Mouse (Mus musculus) forebrain, embryonic 16.5 days (tissue): ENCODE results near the gene Mybpc1. TPM values are rescaled to one million over a fixed set of nuclear protein-coding genes. Genes with fewer than 3 reads are reported as not detected.

ENCODE experiments used
- ATAC-seq: fragments of 200-750 bp; cut with Nextera tagmentation; 2 replicates; pipeline ENCODE4 v1.8.0; 2017; ENCODE audit warnings: mild to moderate bottlenecking, moderate library complexity
- H3K27ac ChIP-seq: fragments of 300-500 bp; sonication (generic); 2 replicates; pipeline ENCODE4 v1.5.1; 2014; ENCODE audit warnings: low read length, control low read depth
- H3K27me3 ChIP-seq: fragments of 300-500 bp; sonication (generic); replicated peaks from 2 replicates; pipeline ENCODE4 v1.6.1; 2014; ENCODE audit warnings: low read length; ENCODE audit not compliant: control insufficient read depth, insufficient read depth
- H3K36me3 ChIP-seq: fragments of 300-500 bp; sonication (generic); 2 replicates; pipeline ENCODE4 v1.6.1; 2014; ENCODE audit not compliant: control insufficient read depth, insufficient read depth
- H3K4me1 ChIP-seq: fragments of 300-500 bp; sonication (generic); replicated peaks from 2 replicates; pipeline ENCODE4 v1.6.1; 2014; ENCODE audit warnings: low read length; ENCODE audit not compliant: control insufficient read depth, insufficient read depth
- H3K4me2 ChIP-seq: fragments of 300-500 bp; sonication (generic); 2 replicates; pipeline ENCODE4 v1.6.1; 2014; ENCODE audit warnings: mild to moderate bottlenecking, low read length, control low read depth
- H3K4me3 ChIP-seq: fragments of 300-500 bp; sonication (generic); replicated peaks from 2 replicates; pipeline ENCODE4 v1.5.1; 2014; ENCODE audit warnings: mild to moderate bottlenecking, low read length, control low read depth
- H3K9ac ChIP-seq: fragments of 300-500 bp; sonication (generic); replicated peaks from 2 replicates; pipeline ENCODE4 v1.6.1; 2014; ENCODE audit warnings: low read depth, low read length, control low read depth
- H3K9me3 ChIP-seq: fragments of 300-500 bp; sonication (generic); 2 replicates; pipeline ENCODE4 v1.6.1; 2016; ENCODE audit warnings: low read length; ENCODE audit not compliant: control insufficient read depth
- WGBS: fragments of 180-500 bp; shearing (Covaris S2); extraction: QIAGEN DNeasy Blood & Tissue Kit; methylation state at CpG from one replicate; pipeline ENCODE4 v1.1.7; 2014; 5-methylcytosine and 5-hydroxymethylcytosine counted together
- polyA plus RNA-seq: library from polyadenylated mRNA; unstranded; fragments of >200 nt; fragmentation: Nextera tagmentation; extraction: Ambion mirVana; gene quantifications from 2 replicates; pipeline ENCODE4 v1.2.1, GENCODE M21; 2015

The Mybpc1 gene
- polyA plus RNA-seq, 1 experiment from 2014 or later, result 1.8 TPM

DNA sequence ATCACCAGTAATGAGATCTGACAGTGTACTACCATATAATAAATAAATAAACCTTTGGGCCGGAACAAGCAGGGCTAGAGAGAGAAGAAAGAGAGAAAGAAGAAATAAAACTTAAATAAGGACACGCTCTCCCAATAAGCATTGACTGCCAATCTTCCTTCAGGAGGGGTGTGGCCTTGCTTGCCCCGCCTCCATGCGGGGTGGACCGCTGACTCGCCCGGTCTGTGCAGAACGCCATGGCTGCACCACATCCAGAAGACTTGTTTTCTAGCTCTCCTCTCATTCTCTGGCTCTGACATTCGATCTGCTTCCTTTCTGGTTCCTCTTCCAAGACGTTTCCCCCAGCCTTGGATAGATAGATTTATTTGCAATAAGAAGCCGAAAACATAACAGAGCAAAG lies 8.1 kb upstream of the Mybpc1 start:
- Histone ChIP-seq H3K4me2 (no peak overlapping the region), H3K9me3 (no peaks in the 10 kb centered on the region), H3K27me3 (no peaks in the 10 kb centered on the region), H3K36me3 (no peaks in the 10 kb centered on the region), H3K4me1 (no peaks in the 10 kb centered on the region), H3K9ac (no peak overlapping the region), H3K27ac (no peak overlapping the region), H3K4me3 (no peak overlapping the region)
- WGBS, result 93% methylated on average over 11 of the region's 11 CpGs
- no peak for ATAC-seq

DNA sequence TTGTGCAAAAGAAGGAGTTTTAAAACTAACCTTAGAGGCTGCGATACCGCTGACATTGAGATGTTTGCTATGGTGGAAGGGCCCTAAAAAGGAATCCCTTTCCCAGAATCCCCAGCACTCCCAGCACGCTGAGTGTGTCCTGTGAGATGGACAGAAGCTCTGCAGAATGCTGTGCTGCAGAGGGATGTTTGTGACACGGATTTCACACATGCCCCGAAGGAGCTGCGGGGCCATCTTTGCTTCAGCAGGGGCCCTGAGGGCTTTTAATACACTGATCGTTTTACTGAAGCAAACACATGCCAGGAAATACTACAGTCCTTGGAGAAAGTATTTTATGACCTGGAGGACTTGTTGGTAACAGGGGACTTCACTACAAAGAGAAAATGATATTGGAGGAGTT lies 1.7 kb upstream of the Mybpc1 start:
- H3K9me3 ChIP-seq, result no peaks in the 10 kb centered on the region
- WGBS, result 83% methylated on average over 7 of the region's 7 CpGs
- H3K9ac ChIP-seq, result no peak overlapping the region
- no peak overlapping the region for H3K27ac ChIP-seq
- no peaks in the 10 kb centered on the region for H3K27me3 ChIP-seq
- no peak for ATAC-seq
- no peaks in the 10 kb centered on the region for H3K4me1 ChIP-seq
- H3K4me3 ChIP-seq, result no peak overlapping the region
- H3K36me3 ChIP-seq, result no peaks in the 10 kb centered on the region
- H3K4me2 ChIP-seq, result no peak overlapping the region

DNA sequence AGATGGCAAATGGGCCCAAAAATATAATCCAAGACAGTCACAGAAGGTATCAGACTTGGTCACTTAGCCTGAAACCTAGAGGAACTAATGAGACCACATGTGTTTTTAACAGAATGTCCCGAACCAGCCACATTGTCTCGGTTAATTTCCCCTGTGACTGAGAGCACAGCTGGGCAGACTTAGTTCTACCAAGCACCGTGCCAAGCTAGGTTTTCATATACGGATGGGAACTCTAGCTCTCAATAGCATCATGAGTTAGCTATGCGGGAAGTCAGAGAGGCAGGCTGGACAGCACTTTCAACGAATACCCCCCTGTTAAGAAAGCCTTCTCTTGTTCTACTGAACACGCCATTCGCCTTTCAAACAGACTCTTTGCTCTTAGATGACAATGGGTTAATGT lies 1.1 kb upstream of the Mybpc1 start:
- Histone ChIP-seq H3K4me1 (no peaks in the 10 kb centered on the region), H3K27me3 (no peaks in the 10 kb centered on the region), H3K27ac (no peak overlapping the region), H3K9ac (no peak overlapping the region), H3K4me2 (no peak overlapping the region), H3K36me3 (no peaks in the 10 kb centered on the region), H3K9me3 (no peaks in the 10 kb centered on the region), H3K4me3 (no peak overlapping the region)
- no peak for ATAC-seq
- WGBS, result 76% methylated on average over 8 of the region's 8 CpGs

DNA sequence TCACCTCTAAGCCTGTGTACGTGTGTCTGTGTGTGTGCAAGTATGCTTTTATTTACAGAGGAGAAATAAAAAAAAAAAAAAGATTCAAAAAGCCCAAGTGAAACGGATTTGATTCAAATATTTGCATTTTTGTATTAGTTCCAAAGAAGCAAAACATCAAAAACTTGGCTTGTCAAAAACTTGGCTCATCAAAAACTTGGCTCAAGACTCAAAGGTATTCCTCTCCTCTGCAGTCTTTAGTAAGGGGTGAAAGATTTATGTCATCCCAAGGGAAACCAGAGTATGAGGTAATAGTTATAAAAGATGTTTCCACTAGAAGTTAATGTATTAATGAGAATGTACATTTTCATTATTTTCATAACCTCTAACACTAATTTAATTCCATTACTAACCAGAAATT lies 1.2 kb downstream of the Mybpc1 start:
- Histone ChIP-seq H3K4me3 (no peak overlapping the region), H3K36me3 (no peaks in the 10 kb centered on the region), H3K27me3 (no peaks in the 10 kb centered on the region), H3K27ac (no peak overlapping the region), H3K4me2 (no peak overlapping the region), H3K9me3 (no peaks in the 10 kb centered on the region), H3K4me1 (no peaks in the 10 kb centered on the region), H3K9ac (no peak overlapping the region)
- 45% methylated on average over 2 of the region's 2 CpGs for WGBS
- no peak for ATAC-seq

DNA sequence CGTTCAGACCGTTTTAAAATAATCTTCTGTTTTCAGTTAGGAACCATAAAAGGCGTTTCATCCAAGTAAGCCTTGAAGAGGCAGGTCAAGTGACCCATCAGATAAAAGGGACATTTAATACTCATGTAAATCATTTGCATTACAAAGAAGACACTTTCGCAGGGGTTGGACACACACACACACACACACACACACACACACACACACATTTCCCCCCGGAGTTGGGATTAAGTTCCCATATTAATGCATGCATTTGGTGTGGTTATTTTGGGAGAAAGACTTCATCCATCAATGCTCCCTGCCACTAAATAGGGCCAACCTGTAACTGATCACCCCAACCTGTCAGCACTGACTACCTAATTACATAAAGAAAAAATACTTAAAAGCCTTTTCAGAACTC lies 1.7 kb downstream of the Mybpc1 start:
- ATAC-seq, result no peak

DNA sequence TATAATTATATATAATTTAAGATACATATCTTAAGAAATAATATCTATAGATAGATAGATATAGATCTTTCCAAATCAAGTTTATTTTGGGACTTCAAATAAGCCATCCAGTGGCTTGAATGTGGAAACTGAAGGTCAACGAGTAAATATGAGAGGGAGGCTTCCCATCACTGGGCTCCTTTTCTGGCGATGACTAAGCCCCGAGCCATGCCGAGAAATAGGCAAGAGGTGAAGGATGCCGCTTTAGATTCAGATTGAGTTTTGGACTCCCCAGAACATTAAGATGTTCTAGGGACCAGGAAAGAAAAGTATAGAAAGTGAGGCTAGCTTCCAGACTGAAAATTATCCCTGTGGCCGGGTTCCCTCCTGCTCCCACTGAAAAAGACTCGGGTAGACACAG lies 4.4 kb downstream of the Mybpc1 start:
- 93% methylated on average over 7 of the region's 7 CpGs for WGBS
- no peak for ATAC-seq
- no peaks in the 10 kb centered on the region for H3K4me1 ChIP-seq
- H3K27me3 ChIP-seq, result no peaks in the 10 kb centered on the region
- no peak overlapping the region for H3K4me3 ChIP-seq
- no peaks in the 10 kb centered on the region for H3K9me3 ChIP-seq
- no peak overlapping the region for H3K9ac ChIP-seq
- no peak overlapping the region for H3K4me2 ChIP-seq
- no peaks in the 10 kb centered on the region for H3K36me3 ChIP-seq
- no peak overlapping the region for H3K27ac ChIP-seq

More for the DNA sequence above, 1.7 kb downstream of the Mybpc1 start:
- Histone ChIP-seq H3K9ac (no peak overlapping the region), H3K27me3 (no peaks in the 10 kb centered on the region), H3K27ac (no peak overlapping the region), H3K36me3 (no peaks in the 10 kb centered on the region), H3K4me1 (no peaks in the 10 kb centered on the region), H3K4me3 (no peak overlapping the region), H3K4me2 (no peak overlapping the region), H3K9me3 (no peaks in the 10 kb centered on the region)
- WGBS, result 9% methylated on average over 5 of the region's 5 CpGs

DNA sequence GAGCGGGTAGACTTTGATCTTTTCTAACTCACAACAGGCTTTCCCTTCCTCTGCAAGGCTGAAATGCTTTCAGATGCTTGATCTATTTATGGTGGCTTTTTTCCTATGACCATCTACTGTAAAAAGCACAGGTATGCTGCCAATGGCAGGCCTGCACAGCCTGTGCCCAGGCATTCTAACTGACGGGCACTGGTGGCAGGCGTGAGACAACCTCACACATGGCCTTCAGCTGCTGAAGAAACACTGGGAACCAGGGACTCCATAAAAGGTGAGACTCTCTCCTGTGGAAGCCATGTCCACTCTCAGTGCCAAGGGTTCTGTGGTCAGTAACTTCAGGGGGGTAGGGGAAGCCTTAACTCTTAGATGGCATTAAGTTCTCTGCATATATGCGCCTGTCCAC lies 12.6 kb downstream of the Mybpc1 start:
- H3K4me1 ChIP-seq, result no peaks in the 10 kb centered on the region; the same call in 1 of the 2 replicates
- no peak overlapping the region for H3K27ac ChIP-seq
- H3K4me2 ChIP-seq, result no peak overlapping the region
- no peaks in the 10 kb centered on the region for H3K27me3 ChIP-seq
- no peak overlapping the region for H3K9ac ChIP-seq
- H3K9me3 ChIP-seq, result no peaks in the 10 kb centered on the region
- H3K36me3 ChIP-seq, result no peaks in the 10 kb centered on the region
- H3K4me3 ChIP-seq, result no peak overlapping the region
- 91% methylated on average over 4 of the region's 4 CpGs for WGBS
- no peak for ATAC-seq

DNA sequence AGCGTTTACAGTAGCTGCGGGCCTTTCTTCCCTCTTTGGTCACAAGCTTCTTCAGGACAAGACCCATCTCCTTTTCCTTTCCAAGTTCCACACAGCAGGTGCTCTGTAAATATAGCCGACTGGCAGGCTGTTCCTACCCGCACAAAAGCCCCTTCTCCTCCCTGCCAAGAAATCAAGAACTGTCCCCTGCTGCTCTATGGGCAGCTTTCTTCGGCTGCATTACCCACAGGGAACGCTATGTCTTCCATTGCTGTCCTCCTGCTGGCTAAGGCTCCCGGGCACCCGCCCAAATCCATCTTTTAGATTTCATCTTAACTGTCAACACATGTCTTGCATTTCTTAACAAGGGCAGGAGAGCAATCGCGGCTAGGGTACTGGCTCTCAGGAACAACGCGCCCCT lies 13.9 kb downstream of the Mybpc1 start:
- H3K9me3 ChIP-seq, result no peaks in the 10 kb centered on the region
- peak; percentile 78 for ATAC-seq
- H3K9ac ChIP-seq, result no peak overlapping the region
- no peaks in the 10 kb centered on the region for H3K36me3 ChIP-seq
- no peaks in the 10 kb centered on the region for H3K27me3 ChIP-seq
- H3K4me3 ChIP-seq, result no peak overlapping the region
- no peak overlapping the region for H3K4me2 ChIP-seq
- peaks cover 2% of the 10 kb centered on the region; the same call in 1 of the 2 replicates for H3K4me1 ChIP-seq
- no peak overlapping the region for H3K27ac ChIP-seq
- 35% methylated on average over 12 of the region's 12 CpGs for WGBS

DNA sequence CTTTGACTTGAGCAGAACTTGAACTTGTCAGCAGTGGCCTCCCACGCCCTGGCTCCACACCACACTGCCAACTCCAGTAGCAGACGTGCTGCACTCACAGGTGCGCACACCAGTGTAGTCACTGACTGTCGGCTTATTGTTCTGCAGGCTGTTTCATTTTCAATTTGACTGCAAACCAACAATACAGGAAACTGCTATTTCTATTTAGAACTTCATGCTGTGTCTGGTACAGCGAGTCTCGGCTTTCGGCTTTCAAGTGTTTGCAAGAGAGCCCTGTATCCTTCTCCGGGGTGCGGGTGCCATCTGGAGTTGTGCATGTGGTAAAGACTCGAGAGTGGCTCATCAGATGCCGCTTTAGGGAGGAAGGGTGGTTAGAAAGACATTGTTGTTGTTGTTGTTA lies 20.5 kb downstream of the Mybpc1 start:
- no peak overlapping the region for H3K27ac ChIP-seq
- H3K9ac ChIP-seq, result no peak overlapping the region
- no peak overlapping the region for H3K4me3 ChIP-seq
- ATAC-seq, result no peak
- no peak overlapping the region for H3K4me2 ChIP-seq
- 81% methylated on average over 11 of the region's 11 CpGs for WGBS
- no peaks in the 10 kb centered on the region for H3K36me3 ChIP-seq
- 0 out of 2 replicates have a peak, but pooled peaks cover 2% of the 10 kb centered on the region for H3K4me1 ChIP-seq
- H3K9me3 ChIP-seq, result no peaks in the 10 kb centered on the region
- no peaks in the 10 kb centered on the region for H3K27me3 ChIP-seq

DNA sequence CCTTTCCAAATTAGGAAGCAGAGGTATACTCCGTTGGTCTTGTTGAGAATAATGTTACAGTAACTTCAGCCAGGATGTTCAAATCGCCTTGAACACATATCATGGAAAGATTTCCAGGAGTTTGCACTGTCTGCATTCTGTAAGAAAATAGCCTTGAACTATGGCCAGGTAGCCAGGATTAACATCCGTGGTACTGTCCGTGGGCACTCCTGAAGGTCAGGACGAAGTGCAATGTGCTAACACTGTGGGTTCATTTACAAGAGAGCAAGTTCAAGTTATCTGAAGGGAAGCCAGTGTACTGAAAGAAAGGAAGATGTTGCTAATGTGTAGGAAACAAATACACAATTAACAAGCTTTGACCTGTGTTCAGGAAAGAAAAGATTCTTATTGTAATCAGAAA lies 24.2 kb downstream of the Mybpc1 start:
- ATAC-seq, result no peak
- no peaks in the 10 kb centered on the region for H3K36me3 ChIP-seq
- H3K9ac ChIP-seq, result no peak overlapping the region
- no peak overlapping the region for H3K4me3 ChIP-seq
- H3K4me2 ChIP-seq, result no peak overlapping the region
- no peaks in the 10 kb centered on the region for H3K9me3 ChIP-seq
- no peaks in the 10 kb centered on the region for H3K27me3 ChIP-seq
- no peak overlapping the region for H3K27ac ChIP-seq
- 92% methylated on average over 5 of the region's 5 CpGs for WGBS
- H3K4me1 ChIP-seq, result no peaks in the 10 kb centered on the region
